Mouse (Mus musculus) natural killer cell, adult 2 months (primary cell): Measurements from ENCODE around the gene Eif4g2.

Experiments
- DNase-seq, 2 experiments: peaks; one replicate each; pipeline ENCODE4 v3.0.0; 2022; ENCODE audit warnings: low spot score in 2 of 2

Eif4g2 gene

GRCm38 (mm10) chr7:111069439-111070166 is 13.2 kb downstream of the Eif4g2 start:
- no peak for DNase-seq

- DNase-seq: no peak
Measured at GRCm38 (mm10) chr7:111068181-111068580, 14.6 kb downstream of the Eif4g2 start.

- no peak for DNase-seq
Measured at GRCm38 (mm10) chr7:111062971-111063370, 19.9 kb downstream of the Eif4g2 start.

GRCm38 (mm10) chr7:111059527-111059926 is 23.3 kb downstream of the Eif4g2 start:
- no peak for DNase-seq

GRCm38 (mm10) chr7:111055984-111056657 is 26.7 kb downstream of the Eif4g2 start:
- DNase-seq: no peak

- no peak for DNase-seq
Measured at GRCm38 (mm10) chr7:111055221-111055620, 27.6 kb downstream of the Eif4g2 start.

- peak; percentile 34 to 57 for DNase-seq
Measured at GRCm38 (mm10) chr7:111049652-111050421, 33.0 kb downstream of the Eif4g2 start.

- DNase-seq: no peak
Measured at GRCm38 (mm10) chr7:111048920-111049319, 33.9 kb downstream of the Eif4g2 start.

GRCm38 (mm10) chr7:111029046-111029553 is 53.7 kb downstream of the Eif4g2 start:
- DNase-seq: no peak

GRCm38 (mm10) chr7:111028281-111029045 is 54.4 kb downstream of the Eif4g2 start, which contains the start of gene Ctr9:
Ctr9 (plus strand) TSS chr7:111028951.
- peak; percentile 95 to 96 for DNase-seq

GRCm38 (mm10) chr7:111024912-111025311 is 57.9 kb downstream of the Eif4g2 start:
- DNase-seq: no peak

GRCm38 (mm10) chr7:111024068-111024594 is 58.7 kb downstream of the Eif4g2 start:
- no peak for DNase-seq

GRCm38 (mm10) chr7:111020814-111021213 is 62.0 kb downstream of the Eif4g2 start:
- no peak for DNase-seq
